Mouse (Mus musculus): Measurements from ENCODE around the gene Slc25a45. TPM values are rescaled to one million over a fixed set of nuclear protein-coding genes. Genes with fewer than 3 reads are reported as not detected.
A peak's percentile ranks its signal among the peaks of the same experiment; 100 is the strongest.
"Not testable (repeated sequence)": the region's sequence is repeated elsewhere in the genome, so short reads cannot be mapped to it uniquely, and the experiment has no call there.

Slc25a45 gene
- polyA plus RNA-seq, 1 experiment, result 3.5 TPM

DNA sequence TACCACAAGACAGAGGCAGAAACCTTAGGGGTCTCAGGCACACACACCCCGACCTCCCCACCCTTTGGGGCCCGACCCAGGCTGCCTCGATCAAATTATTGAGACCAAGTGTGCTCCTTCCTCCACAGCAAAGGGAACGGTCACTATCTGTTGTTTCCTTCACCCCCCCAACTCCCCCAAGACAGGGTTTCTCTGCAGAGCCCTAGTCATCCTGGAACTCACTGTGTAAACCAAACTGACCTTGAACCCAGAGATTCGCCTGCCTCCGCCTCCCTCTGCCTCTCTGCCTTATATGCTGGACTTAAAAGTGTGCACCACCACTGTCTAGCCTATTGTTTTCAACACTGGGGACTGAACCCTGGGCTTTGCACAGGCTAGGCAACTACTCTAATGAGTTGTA, 5.9 kb upstream of the Slc25a45 start:
- Histone ChIP-seq H3K27ac (ENCODE audit: insufficient read depth, low read length) (peak overlapping the region; percentile 39), H3K4me3 (ENCODE audit: insufficient read depth, low read length) (no peak overlapping the region), H3K4me1 (ENCODE audit: control insufficient read depth, insufficient read depth, low read length) (peaks cover 12% of the 10 kb centered on the region)
- TF ChIP-seq CTCF (IDR thresholded peaks at IDR 0.05; ENCODE audit: borderline replicate concordance, insufficient read depth, low read length) (no peak), POLR2A (IDR thresholded peaks at IDR 0.05; ENCODE audit: low read depth, low read length) (no peak)

DNA sequence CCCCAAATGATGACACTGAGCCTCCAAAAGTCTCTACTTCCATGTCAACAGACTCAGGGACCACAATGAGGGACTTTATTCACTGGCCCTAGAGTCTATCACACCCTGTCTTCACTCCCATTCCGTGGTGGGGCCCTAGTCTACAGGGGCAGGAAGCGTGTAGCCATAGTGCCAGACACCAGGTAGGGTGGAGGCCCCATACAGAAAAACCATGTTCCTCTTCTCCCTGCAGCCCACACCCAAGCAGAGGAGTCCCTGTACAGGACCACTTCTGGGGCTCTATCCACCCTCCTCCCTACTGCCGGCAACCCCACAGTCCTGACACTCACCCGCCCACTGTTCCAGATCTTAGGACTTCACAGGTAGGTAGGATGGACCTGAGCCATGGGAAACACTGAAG, 5.1 kb upstream of the Slc25a45 start:
- no peak overlapping the region for H3K27ac ChIP-seq (ENCODE audit: insufficient read depth, low read length)
- H3K4me1 ChIP-seq (ENCODE audit: control insufficient read depth, insufficient read depth, low read length), result peaks cover 12% of the 10 kb centered on the region
- no peak for TF ChIP-seq POLR2A (IDR thresholded peaks at IDR 0.05; ENCODE audit: low read depth, low read length)
- TF ChIP-seq CTCF (IDR thresholded peaks at IDR 0.05; ENCODE audit: borderline replicate concordance, insufficient read depth, low read length), result no peak
- H3K4me3 ChIP-seq (ENCODE audit: insufficient read depth, low read length), result no peak overlapping the region

GRCm38 (mm10) chr19:5872931-5873556, 4.6 kb upstream of the Slc25a45 start:
- Histone ChIP-seq H3K4me1 (ENCODE audit: control insufficient read depth, insufficient read depth, low read length) (peaks cover 12% of the 10 kb centered on the region), H3K4me3 (ENCODE audit: insufficient read depth, low read length) (no peak overlapping the region), H3K27ac (ENCODE audit: insufficient read depth, low read length) (no peak overlapping the region)
- TF ChIP-seq CTCF (IDR thresholded peaks at IDR 0.05; ENCODE audit: borderline replicate concordance, insufficient read depth, low read length) (no peak), POLR2A (IDR thresholded peaks at IDR 0.05; ENCODE audit: low read depth, low read length) (no peak)

- TF ChIP-seq CTCF (IDR thresholded peaks at IDR 0.05; ENCODE audit: borderline replicate concordance, insufficient read depth, low read length), result no peak
- no peak for TF ChIP-seq POLR2A (IDR thresholded peaks at IDR 0.05; ENCODE audit: low read depth, low read length)
- Histone ChIP-seq H3K4me3 (ENCODE audit: insufficient read depth, low read length) (peak overlapping the region; percentile 90), H3K27ac (ENCODE audit: insufficient read depth, low read length) (peak overlapping the region; percentile 39), H3K4me1 (ENCODE audit: control insufficient read depth, insufficient read depth, low read length) (peaks cover 12% of the 10 kb centered on the region)
Observed at GRCm38 (mm10) chr19:5874391-5874968, 3.1 kb upstream of the Slc25a45 start.

DNA sequence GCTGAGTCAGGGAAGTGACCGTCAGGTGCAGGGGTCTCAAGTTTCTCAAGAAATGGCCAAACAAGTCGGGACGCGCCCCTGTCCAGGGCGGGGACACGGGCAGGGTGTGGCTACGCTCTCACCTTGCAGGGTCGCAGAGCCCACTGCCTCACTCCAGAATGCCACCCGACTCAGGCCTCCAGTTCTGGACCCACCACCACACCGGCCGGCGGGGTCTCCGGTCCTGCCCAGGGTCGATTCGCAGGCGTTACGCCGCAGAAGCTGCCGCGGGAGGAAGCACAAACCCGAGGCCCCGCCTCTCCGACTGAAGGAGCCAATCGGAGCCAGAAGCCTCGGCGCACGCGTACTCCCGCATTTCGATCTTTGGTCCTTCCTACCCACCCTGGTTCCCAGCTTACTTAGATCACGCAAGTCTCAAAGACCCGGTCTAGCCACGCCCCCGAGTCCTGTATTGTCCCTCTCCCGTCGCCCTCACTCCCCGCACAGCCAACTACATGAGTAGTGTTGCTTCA, 2.6 kb upstream of the Slc25a45 start, which contains the start of gene Frmd8:
Gene Frmd8 (minus strand): TSS at position 306 of the 512 bp plus-strand sequence.
- no peak for TF ChIP-seq CTCF (IDR thresholded peaks at IDR 0.05; ENCODE audit: borderline replicate concordance, insufficient read depth, low read length)
- TF ChIP-seq POLR2A (IDR thresholded peaks at IDR 0.05; ENCODE audit: low read depth, low read length), result peak; percentile 69
- Histone ChIP-seq H3K27ac (ENCODE audit: insufficient read depth, low read length) (peak within 1 kb of the TSS; percentile 39), H3K4me1 (ENCODE audit: control insufficient read depth, insufficient read depth, low read length) (peaks cover 12% of the 10 kb centered on the region), H3K4me3 (ENCODE audit: insufficient read depth, low read length) (peak within 1 kb of the TSS; percentile 90)

- Histone ChIP-seq H3K4me3 (ENCODE audit: insufficient read depth, low read length) (no peak overlapping the region), H3K4me1 (ENCODE audit: control insufficient read depth, insufficient read depth, low read length) (no peaks in the 10 kb centered on the region; the same call in none of the 2 replicates), H3K27ac (ENCODE audit: insufficient read depth, low read length) (no peak overlapping the region)
- TF ChIP-seq CTCF (IDR thresholded peaks at IDR 0.05; ENCODE audit: borderline replicate concordance, insufficient read depth, low read length) (no peak), POLR2A (IDR thresholded peaks at IDR 0.05; ENCODE audit: low read depth, low read length) (no peak)
Observed at GRCm38 (mm10) chr19:5878362-5878722, 734 bp downstream of the Slc25a45 start.

DNA sequence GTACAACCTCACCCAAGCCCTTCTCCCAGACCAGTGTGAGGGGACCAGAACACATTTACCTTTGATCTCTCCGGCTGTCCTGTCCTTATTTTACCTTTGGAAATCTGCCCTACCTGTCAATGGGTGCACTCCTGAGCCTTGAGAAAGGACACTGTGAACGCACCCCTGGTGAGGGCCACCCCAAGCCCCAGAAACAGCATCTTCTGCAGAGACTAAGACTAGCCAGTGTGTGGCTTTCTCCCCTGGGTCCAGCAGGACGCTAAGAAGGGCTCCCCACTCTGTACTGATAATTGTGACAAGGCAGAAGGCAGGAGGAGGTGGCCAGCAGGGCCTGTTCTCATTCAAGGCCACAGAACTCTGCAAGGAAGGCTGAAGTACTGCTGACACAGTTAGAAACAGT, 1.3 kb downstream of the Slc25a45 start:
- TF ChIP-seq POLR2A (IDR thresholded peaks at IDR 0.05; ENCODE audit: low read depth, low read length) (no peak), CTCF (IDR thresholded peaks at IDR 0.05; ENCODE audit: borderline replicate concordance, insufficient read depth, low read length) (no peak)
- H3K4me1 ChIP-seq (ENCODE audit: control insufficient read depth, insufficient read depth, low read length), result no peaks in the 10 kb centered on the region; the same call in 1 of the 2 replicates
- H3K27ac ChIP-seq (ENCODE audit: insufficient read depth, low read length), result no peak overlapping the region
- no peak overlapping the region for H3K4me3 ChIP-seq (ENCODE audit: insufficient read depth, low read length)

DNA sequence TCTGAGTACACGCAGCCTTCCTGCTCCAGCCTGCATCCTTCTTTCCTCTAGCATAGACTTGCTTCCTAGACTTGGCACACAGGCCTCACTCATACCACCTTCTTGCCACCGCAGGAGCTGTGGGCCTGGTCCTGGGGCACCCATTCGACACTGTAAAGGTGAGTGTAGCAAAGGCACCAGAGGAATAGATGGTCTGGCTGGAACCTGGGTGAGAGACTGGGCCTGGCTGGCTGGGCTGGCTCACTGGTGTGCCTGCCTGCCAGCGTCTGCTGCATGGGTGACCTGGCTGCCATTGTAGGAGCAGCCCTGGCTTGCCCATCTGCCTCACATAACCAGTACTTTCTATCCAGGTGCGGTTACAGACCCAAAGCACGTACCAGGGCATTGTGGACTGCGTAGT, 2.1 kb downstream of the Slc25a45 start:
- Histone ChIP-seq H3K27ac (ENCODE audit: insufficient read depth, low read length) (no peak overlapping the region), H3K4me1 (ENCODE audit: control insufficient read depth, insufficient read depth, low read length) (no peaks in the 10 kb centered on the region; the same call in 1 of the 2 replicates), H3K4me3 (ENCODE audit: insufficient read depth, low read length) (no peak overlapping the region)
- no peak for TF ChIP-seq POLR2A (IDR thresholded peaks at IDR 0.05; ENCODE audit: low read depth, low read length)
- no peak for TF ChIP-seq CTCF (IDR thresholded peaks at IDR 0.05; ENCODE audit: borderline replicate concordance, insufficient read depth, low read length)

DNA sequence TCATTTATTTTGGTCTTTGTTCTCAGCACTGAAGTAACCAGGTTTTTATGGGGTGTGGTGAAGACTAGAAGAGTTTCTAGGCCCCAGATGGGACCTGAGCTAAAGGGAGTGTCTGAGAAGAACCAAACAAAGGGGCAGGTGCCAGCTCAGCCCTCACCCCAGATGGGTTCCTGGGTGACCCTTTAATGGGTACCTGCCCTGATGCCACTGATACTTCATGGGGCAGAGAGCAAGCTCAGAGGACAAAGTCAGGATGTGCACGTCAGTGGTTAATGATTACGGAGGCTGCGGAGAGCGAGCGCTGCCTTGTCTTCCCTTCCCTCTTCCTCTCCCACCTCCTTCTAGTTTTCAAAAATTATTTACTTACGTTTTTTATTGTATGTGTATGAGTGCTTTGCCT, 3.5 kb downstream of the Slc25a45 start:
- no peak overlapping the region for H3K4me3 ChIP-seq (ENCODE audit: insufficient read depth, low read length)
- H3K4me1 ChIP-seq (ENCODE audit: control insufficient read depth, insufficient read depth, low read length), result no peaks in the 10 kb centered on the region; the same call in 1 of the 2 replicates
- H3K27ac ChIP-seq (ENCODE audit: insufficient read depth, low read length), result no peak overlapping the region
- no peak for TF ChIP-seq POLR2A (IDR thresholded peaks at IDR 0.05; ENCODE audit: low read depth, low read length)
- TF ChIP-seq CTCF (IDR thresholded peaks at IDR 0.05; ENCODE audit: borderline replicate concordance, insufficient read depth, low read length), result no peak

- not testable (repeated sequence) for H3K27ac ChIP-seq (ENCODE audit: insufficient read depth, low read length); H3K4me3 ChIP-seq (ENCODE audit: insufficient read depth, low read length); H3K4me1 ChIP-seq (ENCODE audit: control insufficient read depth, insufficient read depth, low read length)
Observed at GRCm38 (mm10) chr19:5882079-5882478, 4.5 kb downstream of the Slc25a45 start.
